In the genomic region with DNA sequence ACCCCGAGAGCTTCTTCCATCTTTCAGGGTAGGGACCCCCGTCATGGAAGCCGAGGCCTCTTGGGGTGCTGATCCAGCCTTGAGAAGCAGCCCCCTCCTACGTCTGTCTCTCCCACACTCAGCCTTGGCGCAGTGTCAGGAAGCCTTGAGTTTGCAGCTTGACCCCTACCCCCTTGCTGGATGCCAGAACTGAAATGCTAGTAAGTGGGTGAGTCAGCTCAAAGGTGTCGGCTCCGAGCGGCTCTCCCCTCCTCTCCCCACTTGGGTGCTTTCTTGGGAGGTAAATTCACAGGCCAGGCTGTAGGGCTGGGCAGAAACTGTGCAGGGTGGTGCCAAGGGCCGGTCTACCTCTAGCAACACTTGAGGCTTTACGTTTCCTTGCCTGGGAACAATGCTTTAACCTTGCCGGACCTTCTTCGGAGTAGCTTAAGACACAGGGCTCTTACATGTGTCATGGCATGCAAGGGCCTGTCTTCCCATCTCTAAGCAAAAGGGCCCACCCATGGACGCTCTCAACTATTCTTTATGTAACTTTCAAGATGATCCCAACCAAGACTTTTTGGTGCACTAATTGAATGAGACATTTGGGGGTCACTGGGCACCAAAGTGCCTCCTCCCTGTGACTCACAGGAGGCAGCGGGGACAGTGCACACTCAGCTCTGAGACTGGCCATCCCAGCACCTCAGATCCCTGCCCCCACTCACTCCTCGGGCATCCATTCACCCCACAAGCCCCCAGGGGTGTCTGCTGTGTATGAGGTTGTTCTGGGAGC, we compare ENCODE assay signal across 12 mouse cellular contexts. TPM values are rescaled to one million over a fixed set of nuclear protein-coding genes. Genes with fewer than 3 reads are reported as not detected.
DNase-seq lines count a peak whose midpoint lies in the region; ATAC-seq and TF ChIP-seq lines count a peak whose summit lies in the region.
"Had no signal": no experiment of that assay in that cellular context is flagged by ENCODE, and none has a peak within 500 bp of the region (broad histone marks: within the 10 kb centered on the region; RNA-seq: fewer than 3 reads in every experiment).

No protein-coding gene starts in this region.

- ATAC-seq in heart, embryonic 13.5 days (ENCODE audit: extremely low read depth, insufficient number of reproducible peaks, low FRiP score, low TSS enrichment) = no peak
- ATAC-seq in stomach, postnatal 0 days (ENCODE audit: low FRiP score, low TSS enrichment) = peak; percentile 15; the same call in 1 of the 2 replicates
- ATAC-seq: liver, postnatal 0 days had no signal

- TF ChIP-seq EP300 in stomach, postnatal 0 days (optimal IDR thresholded peaks at IDR 0.05) = no peak

- TF ChIP-seq POLR2A in lung, adult 2 months (IDR thresholded peaks at IDR 0.05; ENCODE audit: borderline replicate concordance, extremely low read depth, low read depth, low read length) = no peak

- 0 out of 2 replicates have a peak overlapping the region, but pooled peaks have one; percentile 28 for H3K27ac ChIP-seq in heart, embryonic 13.5 days (replicated peaks)
- H3K27ac ChIP-seq in stomach, postnatal 0 days (replicated peaks) = no peak overlapping the region
- H3K27ac ChIP-seq: hindbrain, embryonic 15.5 days had no signal

- H3K4me1 ChIP-seq in heart, embryonic 13.5 days = peaks cover 46% of the 10 kb centered on the region
- H3K4me1 ChIP-seq in lung, adult 2 months (ENCODE audit: control insufficient read depth, insufficient read depth, low read length) = peaks cover 7% of the 10 kb centered on the region
- peaks cover 2% of the 10 kb centered on the region; the same call in 1 of the 2 replicates for H3K4me1 ChIP-seq in stomach, postnatal 0 days (replicated peaks; ENCODE audit: control insufficient read depth, insufficient read depth)

- no peak overlapping the region for H3K4me3 ChIP-seq in heart, embryonic 13.5 days
- H3K4me3 ChIP-seq in lung, adult 2 months (replicated peaks; ENCODE audit: extremely low read depth, low read depth, low read length) = no peak overlapping the region
- no peak overlapping the region for H3K4me3 ChIP-seq in stomach, postnatal 0 days (ENCODE audit: low read depth, low read length)
- H3K4me3 ChIP-seq: embryonic facial prominence, embryonic 10.5 days; hindbrain, embryonic 15.5 days had no signal

- no peak for TF ChIP-seq CTCF in lung, adult 2 months (IDR thresholded peaks at IDR 0.05; ENCODE audit: insufficient read depth, low read length)
- no peak for TF ChIP-seq CTCF in stomach, postnatal 0 days (IDR thresholded peaks at IDR 0.05; ENCODE audit: low read depth)

- no peaks in the 10 kb centered on the region for H3K9me3 ChIP-seq in heart, embryonic 13.5 days
- H3K9me3 ChIP-seq in stomach, postnatal 0 days (ENCODE audit: control insufficient read depth, low read length) = no peaks in the 10 kb centered on the region
- H3K9me3 ChIP-seq: embryonic facial prominence, embryonic 10.5 days; hindbrain, embryonic 15.5 days had no signal

- no peak for DNase-seq in heart, postnatal 25 days (ENCODE audit: low spot score)
- DNase-seq in testis, postnatal 10 days (ENCODE audit: low spot score) = peak; percentile 74
- DNase-seq in testis, postnatal 14 days (ENCODE audit: low spot score) = no peak
- DNase-seq in lung, adult 2 months = peak; percentile 65
- DNase-seq in stomach, postnatal 0 days (ENCODE audit: low spot score) = no peak
- no peak for DNase-seq in gastrocnemius, postnatal 36 days
- DNase-seq in left cerebral cortex, postnatal 14 days (ENCODE audit: low spot score in 2 of 2) = no peak
- DNase-seq: liver, postnatal 0 days; thymus, postnatal 4 days had no signal

- H3K4me2 ChIP-seq in heart, embryonic 13.5 days = no peak overlapping the region
- H3K4me2 ChIP-seq in stomach, postnatal 0 days (replicated peaks; ENCODE audit: low read depth) = no peak overlapping the region
- H3K4me2 ChIP-seq: hindbrain, embryonic 15.5 days had no signal

- intact Hi-C loops in heart, postnatal 25 days (cut with DNase I) = no loop called here
- intact Hi-C loops in gastrocnemius, postnatal 36 days (cut with DNase I) = loop anchor here (5.0 kb wide), 1 partner anchor 167 kb away; a partner anchor contains a TSS
- intact Hi-C loops in left cerebral cortex, postnatal 14 days (cut with DNase I) = no loop called here

- H3K36me3 ChIP-seq in heart, embryonic 13.5 days = no peaks in the 10 kb centered on the region
- no peaks in the 10 kb centered on the region for H3K36me3 ChIP-seq in stomach, postnatal 0 days (ENCODE audit: control insufficient read depth, insufficient read depth, low read length)
- H3K36me3 ChIP-seq: embryonic facial prominence, embryonic 10.5 days; hindbrain, embryonic 15.5 days had no signal

- 0 out of 2 replicates have a peak overlapping the region, but pooled peaks have one; percentile 16 for H3K9ac ChIP-seq in heart, embryonic 13.5 days
- H3K9ac ChIP-seq in stomach, postnatal 0 days (ENCODE audit: low read length) = no peak overlapping the region
- H3K9ac ChIP-seq: hindbrain, embryonic 15.5 days; liver, postnatal 0 days had no signal

- peaks cover 88% of the 10 kb centered on the region for H3K27me3 ChIP-seq in heart, embryonic 13.5 days (replicated peaks)
- no peaks in the 10 kb centered on the region for H3K27me3 ChIP-seq in stomach, postnatal 0 days (ENCODE audit: control insufficient read depth, insufficient read depth, low read length)
- H3K27me3 ChIP-seq: hindbrain, embryonic 15.5 days had no signal

- 56% methylated on average over 15 of the region's 15 CpGs for WGBS in heart, embryonic 13.5 days
- 57% methylated on average over 15 of the region's 15 CpGs for WGBS in lung, adult 2 months
- WGBS in stomach, postnatal 0 days = 52% methylated on average over 15 of the region's 15 CpGs

RNA-seq across cellular contexts. Expression of a gene that starts 22.5 kb away (rescaled TPM):
- 0.12 and 0.22 TPM in 2 replicates for polyA plus RNA-seq in heart, embryonic 13.5 days (2015; fragmentation: Nextera tagmentation; extraction: Ambion mirVana)
- under 1 TPM in 1 of 2 experiments, not detected in 1; 0.11 TPM for total RNA-seq in heart, postnatal 25 days (2021)
- 17.4 and 29.7 TPM in 2 replicates for polyA plus RNA-seq in lung, adult 2 months (2012; rRNA removed)
- polyA plus RNA-seq in stomach, postnatal 0 days (2015; fragmentation: Nextera tagmentation; extraction: Ambion mirVana) = 0.62 and 0.81 TPM in 2 replicates
- total RNA-seq in gastrocnemius, postnatal 36 days (2021) = under 1 TPM; 0.05 to 0.26 TPM
- total RNA-seq in left cerebral cortex, postnatal 14 days (2021) = 100 to 1,000 TPM; 220 to 261 TPM
- polyA plus RNA-seq: liver, postnatal 0 days had no signal

RNA-seq across cellular contexts. Expression of a gene that starts 31.0 kb away (rescaled TPM):
- 10.5 and 13.7 TPM in 2 replicates for polyA plus RNA-seq in heart, embryonic 13.5 days (2015; fragmentation: Nextera tagmentation; extraction: Ambion mirVana)
- 1 to 10 TPM; 3.2 to 4.0 TPM for total RNA-seq in heart, postnatal 25 days (2021)
- 5.0 and 5.2 TPM in 2 replicates for polyA plus RNA-seq in lung, adult 2 months (2012; rRNA removed)
- 9.3 and 10.4 TPM in 2 replicates for polyA plus RNA-seq in stomach, postnatal 0 days (2015; fragmentation: Nextera tagmentation; extraction: Ambion mirVana)
- total RNA-seq in gastrocnemius, postnatal 36 days (2021) = 1 to 10 TPM; 3.0 to 3.5 TPM
- total RNA-seq in left cerebral cortex, postnatal 14 days (2021) = 1 to 10 TPM; 4.7 to 4.8 TPM

RNA-seq across cellular contexts. Expression of a gene that starts 48.0 kb away (rescaled TPM):
- 6.8 and 7.7 TPM in 2 replicates for polyA plus RNA-seq in heart, embryonic 13.5 days (2015; fragmentation: Nextera tagmentation; extraction: Ambion mirVana)
- 1 to 10 TPM; 6.4 to 7.6 TPM for total RNA-seq in heart, postnatal 25 days (2021)
- polyA plus RNA-seq in lung, adult 2 months (2012; rRNA removed) = 13.0 and 13.4 TPM in 2 replicates
- 2.1 and 2.4 TPM in 2 replicates for polyA plus RNA-seq in stomach, postnatal 0 days (2015; fragmentation: Nextera tagmentation; extraction: Ambion mirVana)
- total RNA-seq in gastrocnemius, postnatal 36 days (2021) = 1 to 10 TPM; 3.6 to 4.0 TPM
- total RNA-seq in left cerebral cortex, postnatal 14 days (2021) = 10 to 100 TPM; 27.6 to 35.6 TPM

Comparison
In these comparisons a context has a peak if more than half of its experiments do, and no peak if none do; other contexts are left out.
1. DNase-seq: peak in testis, postnatal 10 days (single experiment) and lung, adult 2 months (single experiment); none in heart, postnatal 25 days (single experiment), testis, postnatal 14 days (single experiment), stomach, postnatal 0 days (single experiment), gastrocnemius, postnatal 36 days (0 of 2) and left cerebral cortex, postnatal 14 days (0 of 2).
2. RNA of a gene that starts 22.5 kb away (total RNA-seq): 220 to 261 TPM in left cerebral cortex, postnatal 14 days; 0.05 to 0.26 TPM in gastrocnemius, postnatal 36 days and 0.11 TPM in heart, postnatal 25 days; every median in the first group is over 100 times any median in the second.